Mouse (Mus musculus): ENCODE measurements around the gene Inf2.

DNA sequence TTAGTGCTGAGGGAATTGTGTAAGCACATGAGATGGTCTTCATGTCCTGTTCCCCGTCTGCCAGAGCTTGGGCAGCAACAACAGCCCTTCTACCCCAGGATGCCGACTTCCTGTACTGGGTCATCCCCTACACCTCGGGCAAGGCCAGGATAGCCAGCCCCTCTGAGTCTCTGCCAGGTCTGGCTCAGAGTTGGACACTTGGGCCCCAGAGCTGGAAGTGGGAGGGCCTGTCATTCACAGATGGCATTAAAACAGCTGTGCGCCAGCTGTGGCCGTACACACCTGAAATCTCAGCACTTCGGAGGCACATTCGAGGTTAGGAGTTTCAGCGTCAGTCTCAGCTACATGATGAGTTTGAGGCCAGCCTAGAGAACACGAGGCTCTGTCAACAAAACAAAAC, 7.9 kb downstream of the Inf2 start:
- TF ChIP-seq EP300 (IDR thresholded peaks at IDR 0.05; ENCODE audit: low read length) = no peak
- TF ChIP-seq CTCF (conservative IDR thresholded peaks at IDR 0.05 in 1 of 2, IDR thresholded peaks at IDR 0.05 in 1 of 2; ENCODE audit: low read depth in 2 of 2, low read length in 2 of 2) = no peak
- TF ChIP-seq POLR2A (IDR thresholded peaks at IDR 0.05; ENCODE audit: low read depth, low read length) = no peak
- no peak for TF ChIP-seq CHD1 (IDR thresholded peaks at IDR 0.05; ENCODE audit: low read depth, low read length)
- TF ChIP-seq ZC3H11A (IDR thresholded peaks at IDR 0.05; ENCODE audit: low read depth, low read length) = no peak
- no peak for TF ChIP-seq USF1 (IDR thresholded peaks at IDR 0.05; ENCODE audit: low read depth, low read length)
- TF ChIP-seq UBTF (IDR thresholded peaks at IDR 0.05; ENCODE audit: low read depth, low read length) = no peak
- TF ChIP-seq NRF1 (IDR thresholded peaks at IDR 0.05; ENCODE audit: low read depth, low read length) = no peak
- TF ChIP-seq MAFK (IDR thresholded peaks at IDR 0.05; ENCODE audit: insufficient replicate concordance, low read length) = no peak
- TF ChIP-seq POLR2AphosphoS2 (IDR thresholded peaks at IDR 0.05; ENCODE audit: low read depth, low read length) = no peak

Measured in CH12.LX (cell line).